Mouse (Mus musculus) kidney, embryonic 16.5 days (tissue): ENCODE data around the gene Srsf3. TPM values are rescaled to one million over a fixed set of nuclear protein-coding genes. Genes with fewer than 3 reads are reported as not detected.

Experiments used
- ATAC-seq: fragments of 200-750 bp; cut with Nextera tagmentation; 2 replicates; pipeline ENCODE4 v1.8.0; 2017; ENCODE audit warnings: moderate TSS enrichment; ENCODE audit not compliant: low FRiP score, low TSS enrichment
- H3K27ac ChIP-seq: fragments of 300-500 bp; sonication (generic); 2 replicates; pipeline ENCODE4 v1.5.1; 2014; ENCODE audit warnings: low read length
- H3K27me3 ChIP-seq: fragments of 300-500 bp; sonication (generic); 2 replicates; pipeline ENCODE4 v1.6.1; 2014; ENCODE audit warnings: low read length, control low read depth, mixed read lengths; ENCODE audit not compliant: insufficient read depth
- H3K36me3 ChIP-seq: fragments of 300-500 bp; sonication (generic); 2 replicates; pipeline ENCODE4 v1.6.1; 2014; ENCODE audit warnings: low read length, control low read depth, mixed read lengths; ENCODE audit not compliant: insufficient read depth
- H3K4me1 ChIP-seq: fragments of 300-500 bp; sonication (generic); 2 replicates; pipeline ENCODE4 v1.6.1; 2014; ENCODE audit warnings: low read length, control low read depth, mixed read lengths; ENCODE audit not compliant: insufficient read depth
- H3K4me2 ChIP-seq: fragments of 300-500 bp; sonication (generic); replicated peaks from 2 replicates; pipeline ENCODE4 v1.6.1; 2014; ENCODE audit warnings: low read depth, low read length
- H3K4me3 ChIP-seq: fragments of 300-500 bp; sonication (generic); 2 replicates; pipeline ENCODE4 v1.5.1; 2014; ENCODE audit warnings: mild to moderate bottlenecking, low read length
- H3K9ac ChIP-seq: fragments of 300-500 bp; sonication (generic); replicated peaks from 2 replicates; pipeline ENCODE4 v1.6.1; 2014; ENCODE audit warnings: low read length
- H3K9me3 ChIP-seq: fragments of 300-500 bp; sonication (generic); 2 replicates; pipeline ENCODE4 v1.6.1; 2016; ENCODE audit warnings: low read length, control low read depth
- WGBS: fragments of 180-500 bp; shearing (Covaris S2); extraction: QIAGEN DNeasy Blood & Tissue Kit; methylation state at CpG from one replicate; pipeline ENCODE4 v1.1.7; 2014; 5-methylcytosine and 5-hydroxymethylcytosine counted together
- polyA plus RNA-seq: library from polyadenylated mRNA; unstranded; fragments of >200 nt; fragmentation: Nextera tagmentation; extraction: Ambion mirVana; gene quantifications from 2 replicates; pipeline ENCODE4 v1.2.1, GENCODE M21; 2015

Srsf3 gene
- polyA plus RNA-seq, 1 experiment from 2014 or later: 597 TPM

DNA sequence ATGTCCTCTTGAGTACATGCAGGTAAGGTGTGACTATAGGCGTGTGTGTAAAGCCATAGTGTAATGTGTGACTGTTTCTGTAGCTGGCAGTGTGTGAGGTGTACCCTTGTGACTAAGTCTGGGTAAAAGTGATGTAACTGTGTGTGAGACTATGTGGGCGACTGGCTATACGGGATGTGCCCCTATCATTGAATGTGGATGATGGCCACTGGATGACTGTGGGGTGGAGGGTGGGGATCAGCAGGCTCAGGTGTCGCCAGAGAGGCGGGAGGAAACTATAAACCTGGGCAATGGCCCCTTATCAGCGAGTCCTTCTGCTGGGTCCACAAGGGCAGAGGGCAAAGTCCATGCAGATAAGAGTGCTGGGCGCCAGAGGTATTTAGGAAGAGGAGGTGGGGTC, 17.5 kb downstream of the Srsf3 start:
- 70% methylated on average over 7 of the region's 7 CpGs for WGBS
- H3K4me2 ChIP-seq: no peak overlapping the region
- ATAC-seq: no peak

DNA sequence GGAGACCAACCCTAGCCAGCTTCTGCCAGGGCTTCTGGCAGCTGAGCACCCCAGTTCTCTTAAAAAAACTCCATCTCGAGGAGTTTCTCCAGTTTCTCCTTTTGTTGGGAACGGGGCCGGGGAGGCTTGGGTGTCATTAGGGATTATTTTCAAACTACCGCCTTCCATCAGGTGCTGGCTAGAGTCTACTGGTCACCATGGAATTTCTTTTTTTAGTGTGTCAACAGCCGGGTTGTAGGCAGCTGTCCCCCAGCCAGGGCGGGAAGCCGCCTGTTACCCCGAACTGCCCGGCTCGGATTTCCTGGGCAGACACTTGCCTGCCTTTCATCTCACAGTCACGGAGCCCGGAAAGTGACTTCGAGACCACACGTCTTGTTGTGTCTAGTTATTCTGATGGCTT, 18.4 kb downstream of the Srsf3 start:
- H3K9ac ChIP-seq: peak overlapping the region; percentile 5; the same call in 1 of the 2 replicates
- WGBS: 12% methylated on average over 14 of the region's 14 CpGs
- ATAC-seq: no peak
- H3K36me3 ChIP-seq: peaks cover 21% of the 10 kb centered on the region
- no peak overlapping the region for H3K27ac ChIP-seq
- H3K4me1 ChIP-seq: peaks cover 26% of the 10 kb centered on the region
- H3K4me2 ChIP-seq: no peak overlapping the region
- no peaks in the 10 kb centered on the region for H3K27me3 ChIP-seq
- H3K9me3 ChIP-seq: no peaks in the 10 kb centered on the region
- no peak overlapping the region for H3K4me3 ChIP-seq

More for the DNA sequence above, 17.5 kb downstream of the Srsf3 start:
- Histone ChIP-seq H3K9me3 (no peaks in the 10 kb centered on the region), H3K36me3 (peaks cover 29% of the 10 kb centered on the region), H3K9ac (no peak overlapping the region; the same call in 1 of the 2 replicates), H3K4me3 (no peak overlapping the region), H3K4me1 (peaks cover 22% of the 10 kb centered on the region), H3K27me3 (no peaks in the 10 kb centered on the region), H3K27ac (no peak overlapping the region)

DNA sequence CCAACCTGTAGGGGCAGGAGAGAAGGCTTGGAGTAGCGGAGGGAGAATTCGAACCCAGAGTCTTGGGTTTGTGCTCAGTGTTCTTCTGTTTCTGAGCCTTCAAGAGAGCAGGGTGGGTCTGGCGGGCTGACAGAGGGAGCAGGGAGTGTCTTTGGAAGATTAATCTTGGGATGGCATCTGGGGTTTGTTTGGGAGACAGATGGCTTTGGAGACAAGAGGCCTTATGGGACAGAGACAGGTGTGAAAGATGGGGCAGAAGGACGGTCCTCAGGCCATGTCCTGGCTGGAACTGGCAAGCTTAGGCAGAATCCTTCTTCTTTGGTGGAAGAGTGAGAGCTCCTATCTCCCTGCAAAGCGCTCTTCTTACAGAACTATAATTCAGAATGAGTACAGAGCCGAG, 20.6 kb downstream of the Srsf3 start:
- Histone ChIP-seq H3K4me1 (peaks cover 44% of the 10 kb centered on the region), H3K9me3 (no peaks in the 10 kb centered on the region), H3K27ac (no peak overlapping the region), H3K27me3 (no peaks in the 10 kb centered on the region), H3K4me3 (no peak overlapping the region), H3K36me3 (no peaks in the 10 kb centered on the region), H3K9ac (no peak overlapping the region), H3K4me2 (no peak overlapping the region)
- WGBS: 75% methylated on average over 6 of the region's 6 CpGs
- ATAC-seq: no peak

DNA sequence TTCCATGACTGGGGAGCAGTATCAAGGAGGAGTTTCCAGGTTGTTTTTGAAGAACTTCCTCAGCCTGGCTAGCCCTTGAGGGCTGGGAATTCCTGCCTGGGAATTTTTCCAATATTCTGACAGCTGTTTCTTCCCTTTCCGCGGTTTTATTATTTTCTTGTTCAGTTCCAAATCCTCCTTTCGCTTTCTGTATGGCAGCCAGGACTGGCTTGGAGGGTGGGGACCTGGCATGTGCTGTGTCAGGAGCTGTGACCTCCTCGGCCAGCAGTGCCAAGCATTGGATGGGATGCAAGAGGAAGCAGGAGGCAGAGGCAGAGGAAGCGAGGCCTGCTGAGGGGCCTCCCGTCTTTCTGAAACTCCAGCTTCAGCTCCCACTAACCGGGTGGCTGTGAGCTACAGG, 21.4 kb downstream of the Srsf3 start:
- no peaks in the 10 kb centered on the region for H3K9me3 ChIP-seq
- no peak for ATAC-seq
- H3K4me3 ChIP-seq: no peak overlapping the region
- H3K4me2 ChIP-seq: no peak overlapping the region
- peaks cover 49% of the 10 kb centered on the region for H3K4me1 ChIP-seq
- no peaks in the 10 kb centered on the region for H3K36me3 ChIP-seq
- H3K9ac ChIP-seq: no peak overlapping the region
- 40% methylated on average over 7 of the region's 7 CpGs for WGBS
- no peaks in the 10 kb centered on the region for H3K27me3 ChIP-seq
- 0 out of 2 replicates have a peak overlapping the region, but pooled peaks have one; percentile 28 for H3K27ac ChIP-seq

DNA sequence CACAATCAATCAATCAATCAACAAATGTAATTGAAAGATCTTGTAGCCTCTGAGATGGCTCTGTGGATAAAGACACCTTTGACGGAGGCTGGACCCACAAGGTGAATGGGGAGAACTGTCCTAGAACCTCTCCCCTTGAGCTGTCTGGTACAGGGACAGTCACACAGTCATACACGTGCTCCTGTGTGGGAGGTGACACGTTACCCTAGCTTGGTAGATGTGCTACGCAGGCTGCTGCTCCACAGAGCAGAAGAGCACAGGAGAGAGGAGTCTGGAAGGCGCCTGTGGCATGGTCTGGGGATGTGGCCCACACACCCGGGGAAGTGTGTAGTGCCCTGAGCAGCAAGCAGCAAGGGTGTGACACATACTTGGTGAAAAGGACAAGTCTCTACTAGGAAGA, 22.0 kb downstream of the Srsf3 start:
- H3K4me3 ChIP-seq: no peak overlapping the region
- H3K9me3 ChIP-seq: no peaks in the 10 kb centered on the region
- no peak for ATAC-seq
- H3K9ac ChIP-seq: no peak overlapping the region
- no peaks in the 10 kb centered on the region for H3K36me3 ChIP-seq
- no peaks in the 10 kb centered on the region for H3K27me3 ChIP-seq
- no peak overlapping the region for H3K27ac ChIP-seq
- H3K4me1 ChIP-seq: peaks cover 49% of the 10 kb centered on the region
- whole genome bisulfite sequencing: 57% methylated on average over 6 of the region's 6 CpGs
- no peak overlapping the region for H3K4me2 ChIP-seq

DNA sequence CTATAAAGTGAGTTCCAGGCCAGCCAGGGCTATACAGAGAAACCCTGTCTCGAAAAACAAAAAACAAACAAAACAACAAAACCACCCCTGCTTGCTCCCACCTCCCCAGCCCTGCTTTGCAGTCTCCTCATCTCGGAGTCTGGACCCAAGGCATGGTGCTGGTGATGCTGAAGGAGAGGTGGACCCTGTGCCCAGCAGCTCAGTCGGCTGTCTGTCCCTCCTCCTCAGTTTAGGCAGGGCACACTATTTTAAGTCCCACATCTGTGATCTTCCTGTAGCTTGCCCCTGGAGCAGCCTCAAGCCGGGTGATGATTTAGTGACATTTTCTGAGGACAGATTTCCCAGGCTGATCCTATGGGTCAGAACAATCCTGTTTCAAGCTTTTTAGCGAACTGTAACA, 23.2 kb downstream of the Srsf3 start:
- 31% methylated on average over 5 of the region's 5 CpGs for WGBS
- no peak for ATAC-seq
- no peak overlapping the region for H3K4me3 ChIP-seq
- no peaks in the 10 kb centered on the region for H3K27me3 ChIP-seq
- no peaks in the 10 kb centered on the region for H3K9me3 ChIP-seq
- peak overlapping the region; percentile 56; the same call in 1 of the 2 replicates for H3K27ac ChIP-seq
- 0 out of 2 replicates have a peak overlapping the region, but pooled peaks have one; percentile 1 for H3K9ac ChIP-seq
- H3K4me2 ChIP-seq: no peak overlapping the region
- H3K4me1 ChIP-seq: peaks cover 47% of the 10 kb centered on the region
- no peaks in the 10 kb centered on the region for H3K36me3 ChIP-seq

DNA sequence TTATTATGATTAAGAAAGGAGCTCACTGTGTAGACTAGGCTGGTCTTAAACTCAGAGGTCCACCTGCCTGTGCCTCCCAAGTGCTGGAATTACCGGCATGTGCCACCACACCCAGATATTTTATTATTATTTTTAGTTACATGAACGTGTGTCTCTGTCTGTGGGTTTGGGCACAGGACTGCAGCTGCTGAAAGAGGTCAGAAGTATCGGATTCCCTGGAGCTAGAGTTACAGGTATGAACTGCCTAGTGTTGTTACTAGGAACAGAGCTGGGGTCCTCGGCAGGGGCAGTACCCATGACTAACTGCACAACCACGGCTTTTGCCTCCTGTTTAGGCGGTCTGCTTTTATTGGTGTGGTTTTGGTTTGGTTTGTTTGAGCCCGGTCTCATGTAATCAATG, 23.8 kb downstream of the Srsf3 start:
- no peak overlapping the region for H3K4me3 ChIP-seq
- 11% methylated on average over 7 of the region's 7 CpGs for WGBS
- peaks cover 40% of the 10 kb centered on the region for H3K4me1 ChIP-seq
- H3K4me2 ChIP-seq: 0 out of 2 replicates have a peak overlapping the region, but pooled peaks have one; percentile 2
- ATAC-seq: peak; percentile 66
- H3K9me3 ChIP-seq: no peaks in the 10 kb centered on the region
- no peaks in the 10 kb centered on the region for H3K27me3 ChIP-seq
- H3K9ac ChIP-seq: no peak overlapping the region
- no peaks in the 10 kb centered on the region for H3K36me3 ChIP-seq
- peak overlapping the region; percentile 56 for H3K27ac ChIP-seq

DNA sequence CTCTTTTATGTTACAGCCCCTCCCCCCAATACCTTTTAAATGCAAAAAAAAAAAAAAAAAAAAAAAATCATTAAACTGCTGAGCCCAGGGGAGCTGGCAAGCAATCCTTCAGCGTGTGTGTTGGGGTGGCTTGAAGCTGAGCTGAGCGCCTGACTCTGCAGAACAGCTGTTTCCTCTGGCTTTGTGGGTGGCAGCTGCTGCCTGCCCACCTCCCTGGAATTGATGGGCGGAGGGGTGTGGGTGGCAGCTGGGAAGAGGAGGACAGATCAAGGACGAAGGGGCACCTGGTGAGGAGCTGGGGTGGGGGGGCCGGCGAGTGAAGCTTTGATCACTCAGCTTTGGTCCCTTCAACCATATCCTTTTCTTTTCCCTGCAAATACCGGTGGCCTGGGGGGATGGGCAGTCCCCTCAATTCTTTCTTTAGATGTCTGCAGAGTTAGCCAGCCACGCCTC, 24.3 kb downstream of the Srsf3 start:
- peak overlapping the region; percentile 56 for H3K27ac ChIP-seq
- H3K4me2 ChIP-seq: 0 out of 2 replicates have a peak overlapping the region, but pooled peaks have one; percentile 11
- no peaks in the 10 kb centered on the region for H3K36me3 ChIP-seq
- H3K27me3 ChIP-seq: no peaks in the 10 kb centered on the region
- no peak overlapping the region for H3K9ac ChIP-seq
- peak; percentile 63 for ATAC-seq
- no peak overlapping the region for H3K4me3 ChIP-seq
- 5% methylated on average over 8 of the region's 8 CpGs for WGBS
- peaks cover 42% of the 10 kb centered on the region for H3K4me1 ChIP-seq
- H3K9me3 ChIP-seq: no peaks in the 10 kb centered on the region

DNA sequence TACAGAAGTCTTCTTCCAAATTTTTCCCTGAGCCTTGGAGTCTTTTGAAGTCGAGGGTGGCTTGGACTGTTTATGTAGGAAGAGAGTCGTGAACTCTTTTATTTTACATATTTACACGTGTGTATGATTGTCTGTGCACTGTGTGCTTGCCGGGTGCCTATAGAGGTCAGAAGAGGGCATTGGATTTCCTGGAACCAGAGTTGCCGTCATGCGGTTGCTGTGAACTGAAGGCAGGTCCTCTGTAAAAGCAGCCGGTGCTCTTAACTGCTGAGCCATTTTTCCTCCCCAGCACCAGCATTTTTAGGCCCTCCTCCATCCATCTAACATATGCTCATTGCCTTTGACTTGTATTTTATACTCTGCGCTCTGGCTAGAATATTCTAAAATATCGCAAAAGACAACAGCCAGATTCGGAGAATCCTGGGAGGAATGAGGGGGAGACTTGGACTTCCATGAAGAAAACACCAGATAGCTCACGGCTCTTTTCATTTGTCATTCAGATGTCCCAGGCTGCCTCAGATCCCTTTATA, 25.0 kb downstream of the Srsf3 start:
- H3K27ac ChIP-seq: peak overlapping the region; percentile 56
- H3K4me3 ChIP-seq: no peak overlapping the region
- H3K27me3 ChIP-seq: no peaks in the 10 kb centered on the region
- no peaks in the 10 kb centered on the region for H3K9me3 ChIP-seq
- H3K4me2 ChIP-seq: no peak overlapping the region
- no peaks in the 10 kb centered on the region for H3K36me3 ChIP-seq
- H3K9ac ChIP-seq: no peak overlapping the region
- no peak for ATAC-seq
- 61% methylated on average over 11 of the region's 11 CpGs for WGBS
- peaks cover 46% of the 10 kb centered on the region for H3K4me1 ChIP-seq

DNA sequence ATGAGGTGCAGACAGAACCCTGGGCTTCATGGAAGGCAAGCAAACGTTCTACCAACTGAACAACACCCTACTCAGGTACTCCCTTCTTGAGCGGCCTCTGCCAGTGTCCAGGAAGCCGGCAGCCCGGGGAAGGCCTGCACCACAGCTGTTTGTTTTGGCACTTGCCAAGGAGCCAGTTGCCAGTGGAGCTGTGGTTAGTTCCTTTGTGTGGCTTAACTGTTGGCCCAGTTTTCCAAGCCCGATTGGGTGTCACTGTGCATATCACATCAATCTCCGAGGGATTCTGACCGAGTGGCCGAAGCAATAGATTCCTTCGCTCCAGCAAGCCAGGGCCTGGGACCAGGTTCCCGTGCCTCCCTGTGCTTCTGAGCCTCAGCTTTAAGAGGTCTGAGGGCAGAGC, 25.5 kb downstream of the Srsf3 start:
- Histone ChIP-seq H3K9ac (0 out of 2 replicates have a peak overlapping the region, but pooled peaks have one; percentile 0), H3K27ac (no peak overlapping the region), H3K9me3 (no peaks in the 10 kb centered on the region), H3K36me3 (no peaks in the 10 kb centered on the region), H3K4me3 (no peak overlapping the region), H3K27me3 (no peaks in the 10 kb centered on the region), H3K4me1 (peaks cover 52% of the 10 kb centered on the region), H3K4me2 (no peak overlapping the region)
- ATAC-seq: no peak
- 57% methylated on average over 10 of the region's 10 CpGs for WGBS
